Mouse (Mus musculus) testis, postnatal 10 days (tissue): ENCODE measurements around the gene Wdtc1.

ENCODE experiments used
- DNase-seq: peaks from one replicate; pipeline ENCODE4 v3.0.0; 2021; ENCODE audit warnings: low spot score

Wdtc1 gene

GRCm38 (mm10) chr4:133353367-133354365, at the start of gene Wdtc1:
TSS of gene Wdtc1 (minus strand) at chr4:133353481.
- no peak for DNase-seq

- no peak for DNase-seq
Observed at GRCm38 (mm10) chr4:133402011-133402410, 48.7 kb upstream of the Wdtc1 start.

- DNase-seq: no peak
Observed at GRCm38 (mm10) chr4:133400098-133400497, 46.8 kb upstream of the Wdtc1 start.

GRCm38 (mm10) chr4:133399509-133399908, 46.2 kb upstream of the Wdtc1 start:
- no peak for DNase-seq

- no peak for DNase-seq
Observed at GRCm38 (mm10) chr4:133398619-133399018, 45.3 kb upstream of the Wdtc1 start.

- no peak for DNase-seq
Observed at GRCm38 (mm10) chr4:133397961-133398360, 44.7 kb upstream of the Wdtc1 start.

GRCm38 (mm10) chr4:133397299-133397698, 44.0 kb upstream of the Wdtc1 start:
- no peak for DNase-seq

GRCm38 (mm10) chr4:133396079-133396478, 42.8 kb upstream of the Wdtc1 start:
- DNase-seq: no peak

- DNase-seq: no peak
Observed at GRCm38 (mm10) chr4:133394981-133395573, 41.8 kb upstream of the Wdtc1 start.

GRCm38 (mm10) chr4:133391185-133392040, 38.1 kb upstream of the Wdtc1 start:
- DNase-seq: no peak

GRCm38 (mm10) chr4:133390585-133390984, 37.3 kb upstream of the Wdtc1 start:
- DNase-seq: no peak

- DNase-seq: no peak
Observed at GRCm38 (mm10) chr4:133390042-133390441, 36.8 kb upstream of the Wdtc1 start.

GRCm38 (mm10) chr4:133388781-133389552, 35.7 kb upstream of the Wdtc1 start:
- DNase-seq: no peak

- no peak for DNase-seq
Observed at GRCm38 (mm10) chr4:133387053-133387452, 33.8 kb upstream of the Wdtc1 start.

- DNase-seq: no peak
Observed at GRCm38 (mm10) chr4:133386061-133386797, 32.9 kb upstream of the Wdtc1 start.

- no peak for DNase-seq
Observed at GRCm38 (mm10) chr4:133381141-133381540, 27.9 kb upstream of the Wdtc1 start.

- no peak for DNase-seq
Observed at GRCm38 (mm10) chr4:133380532-133380931, 27.3 kb upstream of the Wdtc1 start.

GRCm38 (mm10) chr4:133379861-133380260, 26.6 kb upstream of the Wdtc1 start:
- DNase-seq: no peak

GRCm38 (mm10) chr4:133379046-133379347, 25.7 kb upstream of the Wdtc1 start:
- no peak for DNase-seq

- DNase-seq: no peak
Observed at GRCm38 (mm10) chr4:133378236-133379045, 25.2 kb upstream of the Wdtc1 start.
